Mouse (Mus musculus) thymus, postnatal 14 days (tissue): Measurements from ENCODE around the gene Hoxd11.

Experiments used
- DNase-seq: peaks from one replicate; pipeline ENCODE4 v3.0.0; 2021

Gene Hoxd11

GRCm38 (mm10) chr2:74732513-74733316, 53.4 kb downstream of the Hoxd11 start:
- no peak for DNase-seq

DNA sequence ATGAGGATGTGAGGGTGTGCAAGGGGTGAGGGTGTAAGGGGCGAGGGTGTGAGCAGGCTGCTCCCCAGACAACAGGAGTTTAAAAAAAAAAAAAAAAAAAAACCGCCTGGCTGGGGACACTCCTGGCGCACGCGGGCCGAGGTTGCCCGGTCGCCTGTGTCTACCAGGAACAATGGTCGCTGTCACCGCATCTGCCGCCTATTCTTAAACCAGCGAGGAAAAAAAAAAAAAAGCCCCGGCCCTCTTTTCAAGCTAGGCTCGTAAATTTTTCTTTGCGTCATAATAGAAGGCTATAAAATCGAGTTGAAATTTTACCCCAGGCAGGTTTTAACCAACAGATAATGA, 53.9 kb downstream of the Hoxd11 start:
- no peak for DNase-seq

- no peak for DNase-seq
Measured at GRCm38 (mm10) chr2:74733765-74734164, 54.4 kb downstream of the Hoxd11 start.

DNA sequence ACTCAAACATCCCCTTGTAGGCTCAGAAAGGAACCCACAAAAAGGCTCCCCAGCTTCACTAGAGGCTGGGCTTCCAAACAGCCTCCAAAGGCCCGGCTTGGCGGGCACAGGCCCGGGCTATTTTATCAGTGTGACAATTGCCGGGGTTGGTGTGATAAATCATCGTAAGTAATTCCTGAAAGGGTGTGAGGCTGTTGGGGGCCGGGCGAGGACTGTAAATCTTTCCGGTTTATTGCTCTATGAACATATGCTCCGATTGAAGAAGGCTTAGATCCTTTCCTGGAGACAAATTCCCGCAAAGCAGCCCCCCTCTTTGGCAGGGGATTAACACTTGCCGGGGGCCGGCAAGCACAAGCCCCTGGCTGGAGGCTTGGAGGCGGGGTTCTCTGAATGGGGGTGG, 55.1 kb downstream of the Hoxd11 start:
- DNase-seq = no peak

GRCm38 (mm10) chr2:74734996-74735811, 55.8 kb downstream of the Hoxd11 start:
- no peak for DNase-seq

- no peak for DNase-seq
Measured at GRCm38 (mm10) chr2:74735851-74736687, 56.7 kb downstream of the Hoxd11 start.
